Mouse (Mus musculus) thymus, adult 2 months (tissue): ENCODE measurements around the gene B4galt3. TPM values are rescaled to one million over a fixed set of nuclear protein-coding genes. Genes with fewer than 3 reads are reported as not detected.

Source experiments
- DNase-seq: peaks from one replicate; pipeline ENCODE4 v3.0.0; 2021
- H3K27ac ChIP-seq: fragments of 200-500 bp; 2 replicates; pipeline ENCODE4 v1.5.1; 2012; ENCODE audit warnings: low read length, control low read depth; ENCODE audit not compliant: control insufficient read depth, insufficient read depth
- H3K27me3 ChIP-seq: fragments of 200-500 bp; 2 replicates; pipeline ENCODE4 v1.6.1; 2012; ENCODE audit warnings: mild to moderate bottlenecking, low read length, moderate library complexity, mixed read lengths; ENCODE audit not compliant: control insufficient read depth, insufficient read depth
- H3K36me3 ChIP-seq: fragments of 200-500 bp; 2 replicates; pipeline ENCODE4 v1.6.1; 2012; ENCODE audit warnings: mild to moderate bottlenecking, low read length, moderate library complexity; ENCODE audit not compliant: control insufficient read depth, insufficient read depth
- H3K4me1 ChIP-seq: fragments of 200-500 bp; replicated peaks from 2 replicates; pipeline ENCODE4 v1.6.1; 2012; ENCODE audit warnings: low read length; ENCODE audit not compliant: control insufficient read depth, insufficient read depth
- H3K4me3 ChIP-seq: fragments of 200-500 bp; 2 replicates; pipeline ENCODE4 v1.5.1; 2012; ENCODE audit warnings: mild to moderate bottlenecking, low read length, control low read depth, moderate library complexity; ENCODE audit not compliant: control insufficient read depth, insufficient read depth
- CTCF ChIP-seq: fragments of 200-500 bp; IDR thresholded peaks from 2 replicates; pipeline ENCODE4 v1.5.1; 2012; ENCODE audit warnings: mild to moderate bottlenecking, control low read depth, low read length, moderate library complexity, borderline replicate concordance; ENCODE audit not compliant: control insufficient read depth, poor library complexity, insufficient read depth; ENCODE audit errors: extremely low read depth
- POLR2A ChIP-seq: fragments of 200-500 bp; IDR thresholded peaks from 2 replicates; pipeline ENCODE4 v1.6.1; 2012; ENCODE audit warnings: mild to moderate bottlenecking, low read length, control low read depth, moderate library complexity; ENCODE audit not compliant: control insufficient read depth, poor library complexity, insufficient read depth; ENCODE audit errors: extremely low read depth
- WGBS: fragments of 180-500 bp; shearing (Covaris S2); methylation state at CpG from one replicate; pipeline ENCODE4 v1.1.7; 2018; 5-methylcytosine and 5-hydroxymethylcytosine counted together
- polyA plus RNA-seq: library from polyadenylated mRNA; depleted of rRNA; stranded (reverse); fragments of >200 nt; gene quantifications from 2 replicates; pipeline ENCODE4 v1.2.3, GENCODE M21; 2012

Gene B4galt3
- polyA plus RNA-seq, 1 experiment = 98.9 TPM

GRCm38 (mm10) chr1:171232800-171233730 is 37.1 kb upstream of the B4galt3 start:
- no peak overlapping the region for H3K27ac ChIP-seq
- DNase-seq = no peak
- TF ChIP-seq POLR2A = no peak
- TF ChIP-seq CTCF = no peak

GRCm38 (mm10) chr1:171234126-171234525 is 36.0 kb upstream of the B4galt3 start, which contains the start of gene Fcer1g:
Gene Fcer1g, minus strand, starts transcription at chr1:171234365.
- H3K4me1 ChIP-seq = peaks cover 4% of the 10 kb centered on the region; the same call in 1 of the 2 replicates
- H3K27ac ChIP-seq = no peak within 1 kb of the TSS
- peak within 1 kb of the TSS; percentile 9; the same call in 1 of the 2 replicates for H3K4me3 ChIP-seq
- no peak for DNase-seq
- peaks cover 50% of the 10 kb centered on the region for H3K36me3 ChIP-seq
- WGBS = 21% methylated on average over 14 of the region's 14 CpGs
- no peaks in the 10 kb centered on the region for H3K27me3 ChIP-seq
- no peak for TF ChIP-seq CTCF
- no peak for TF ChIP-seq POLR2A

More at GRCm38 (mm10) chr1:171232800-171233730, 37.1 kb upstream of the B4galt3 start:
- Histone ChIP-seq H3K27me3 (no peaks in the 10 kb centered on the region), H3K4me3 (no peak overlapping the region), H3K4me1 (peaks cover 4% of the 10 kb centered on the region; the same call in 1 of the 2 replicates), H3K36me3 (peaks cover 40% of the 10 kb centered on the region)
- 74% methylated on average over 12 of the region's 12 CpGs for WGBS

DNA sequence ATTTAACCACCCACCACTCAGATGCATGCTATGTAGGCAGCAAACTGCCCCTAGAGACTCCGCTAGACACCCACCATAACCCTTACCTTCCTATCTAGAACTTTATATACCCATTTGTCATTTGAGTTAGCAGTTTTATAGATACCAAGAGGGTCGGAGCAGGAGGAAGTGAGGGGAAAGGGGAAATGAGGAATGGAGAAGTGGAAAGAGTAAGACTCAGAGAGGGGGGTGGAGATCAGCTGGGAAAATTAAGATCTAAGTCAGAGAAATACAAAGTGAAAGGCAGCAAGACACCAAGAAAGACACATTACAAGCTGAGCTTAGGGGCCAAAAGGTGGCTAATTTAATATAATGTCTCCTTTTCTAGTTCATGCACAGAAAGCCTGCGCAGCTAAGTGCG is 35.6 kb upstream of the B4galt3 start:
- 88% methylated on average over 4 of the region's 4 CpGs for WGBS
- H3K4me3 ChIP-seq = no peak overlapping the region
- no peaks in the 10 kb centered on the region for H3K27me3 ChIP-seq
- peaks cover 52% of the 10 kb centered on the region for H3K36me3 ChIP-seq
- no peak for TF ChIP-seq POLR2A
- no peak for TF ChIP-seq CTCF
- no peak overlapping the region for H3K27ac ChIP-seq
- H3K4me1 ChIP-seq = peaks cover 4% of the 10 kb centered on the region; the same call in 1 of the 2 replicates
- no peak for DNase-seq

DNA sequence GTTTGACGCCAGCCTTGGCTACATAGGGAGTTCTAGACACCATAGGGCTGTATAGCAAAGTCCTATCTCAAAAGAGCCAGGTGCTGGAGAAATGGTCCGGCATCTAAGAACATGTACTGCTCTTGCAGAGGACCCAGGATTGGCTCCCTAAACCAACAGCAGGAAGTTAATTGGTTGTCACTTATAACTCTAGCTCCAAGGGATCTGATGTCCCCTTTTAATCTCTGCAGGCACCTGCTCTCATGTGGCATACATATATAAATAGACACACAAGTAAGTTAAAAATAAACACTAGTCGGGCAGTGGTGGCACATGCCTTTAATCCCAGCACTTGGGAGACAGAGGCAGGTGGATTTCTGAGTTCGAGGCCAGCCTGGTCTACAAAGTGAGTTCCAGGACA is 34.3 kb upstream of the B4galt3 start:
- no peak for DNase-seq
- H3K27ac ChIP-seq = no peak overlapping the region
- H3K36me3 ChIP-seq = peaks cover 62% of the 10 kb centered on the region
- 86% methylated on average over 4 of the region's 4 CpGs for WGBS
- no peaks in the 10 kb centered on the region for H3K27me3 ChIP-seq
- no peak for TF ChIP-seq CTCF
- no peak overlapping the region for H3K4me3 ChIP-seq
- H3K4me1 ChIP-seq = peaks cover 4% of the 10 kb centered on the region; the same call in 1 of the 2 replicates

DNA sequence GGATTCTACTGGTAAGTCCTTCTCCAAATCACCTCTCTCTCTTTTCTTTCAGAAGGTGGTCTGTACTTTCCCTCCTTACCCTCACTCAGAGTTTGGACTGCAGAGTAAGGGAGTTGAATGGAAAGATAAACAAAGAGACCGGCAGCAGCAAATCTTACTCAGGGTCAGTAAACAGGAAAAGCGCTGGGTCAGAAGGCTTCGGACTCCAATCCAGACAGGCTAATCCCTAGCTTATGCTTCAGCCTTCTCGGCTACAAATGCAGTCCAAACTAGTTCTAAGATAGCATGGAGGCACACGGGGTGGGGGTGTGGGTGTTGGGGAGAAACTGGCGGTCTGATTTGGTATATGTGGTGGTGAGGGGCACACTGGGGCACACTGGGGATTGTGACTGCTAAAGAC is 32.7 kb upstream of the B4galt3 start:
- no peaks in the 10 kb centered on the region for H3K27me3 ChIP-seq
- H3K27ac ChIP-seq = no peak overlapping the region
- 0 out of 2 replicates have a peak, but pooled peaks cover 2% of the 10 kb centered on the region for H3K4me1 ChIP-seq
- no peak for DNase-seq
- TF ChIP-seq POLR2A (no peak), CTCF (no peak)
- 95% methylated on average over 6 of the region's 6 CpGs for WGBS
- peaks cover 74% of the 10 kb centered on the region for H3K36me3 ChIP-seq
- H3K4me3 ChIP-seq = no peak overlapping the region

DNA sequence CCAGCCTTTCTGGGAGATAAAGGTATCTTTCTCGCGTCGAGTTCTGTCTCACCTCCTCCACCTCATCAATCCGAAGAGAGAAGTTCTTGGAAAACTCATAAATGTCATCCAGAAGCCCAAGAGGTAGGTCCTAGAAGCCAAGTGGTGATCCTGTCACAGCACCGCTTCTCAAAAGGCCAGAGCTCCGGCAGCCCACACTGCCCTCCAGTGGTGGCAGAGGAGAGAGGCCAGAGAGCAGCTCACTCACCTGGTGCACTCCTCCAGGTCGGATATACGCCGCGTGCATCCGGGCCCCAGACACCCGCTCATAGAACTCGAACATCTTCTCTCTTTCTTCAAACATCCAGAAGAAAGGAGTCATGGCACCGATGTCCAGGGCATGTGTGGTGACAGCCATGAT is 31.7 kb upstream of the B4galt3 start:
- Histone ChIP-seq H3K36me3 (peaks cover 76% of the 10 kb centered on the region), H3K27ac (no peak overlapping the region), H3K4me1 (0 out of 2 replicates have a peak, but pooled peaks cover 2% of the 10 kb centered on the region), H3K4me3 (no peak overlapping the region), H3K27me3 (no peaks in the 10 kb centered on the region)
- 80% methylated on average over 14 of the region's 14 CpGs for WGBS
- DNase-seq = peak; percentile 51
- TF ChIP-seq CTCF = peak; percentile 71; the same call in 1 of the 2 replicates
- no peak for TF ChIP-seq POLR2A
